Mouse (Mus musculus): ENCODE measurements around the gene Rdh14.
A peak's percentile ranks its signal among the peaks of the same experiment; 100 is the strongest.

Rdh14 gene

GRCm38 (mm10) chr12:10390671-10391441 lies at the start of gene Rdh14:
Rdh14 (plus strand) TSS chr12:10390772.
- peak; percentile 85 to 90 for DNase-seq (ENCODE audit: low spot score in 2 of 2)

- DNase-seq (ENCODE audit: low spot score in 2 of 2) = no peak
Measured at GRCm38 (mm10) chr12:10350706-10351105, 39.9 kb upstream of the Rdh14 start.

- no peak for DNase-seq (ENCODE audit: low spot score in 2 of 2)
Measured at GRCm38 (mm10) chr12:10357756-10358155, 32.8 kb upstream of the Rdh14 start.

- no peak for DNase-seq (ENCODE audit: low spot score in 2 of 2)
Measured at GRCm38 (mm10) chr12:10369673-10370072, 20.9 kb upstream of the Rdh14 start, which contains the start of gene Nt5c1b. Nt5c1b (plus strand) TSS chr12:10369973.

GRCm38 (mm10) chr12:10400788-10401187 lies 10.2 kb downstream of the Rdh14 start:
- DNase-seq (ENCODE audit: low spot score in 2 of 2) = no peak

- DNase-seq (ENCODE audit: low spot score in 2 of 2) = no peak
Measured at GRCm38 (mm10) chr12:10402421-10403115, 12.0 kb downstream of the Rdh14 start.

- no peak for DNase-seq (ENCODE audit: low spot score in 2 of 2)
Measured at GRCm38 (mm10) chr12:10410511-10411179, 20.1 kb downstream of the Rdh14 start.

- DNase-seq (ENCODE audit: low spot score in 2 of 2) = no peak
Measured at GRCm38 (mm10) chr12:10411453-10411852, 20.9 kb downstream of the Rdh14 start.

- no peak for DNase-seq (ENCODE audit: low spot score in 2 of 2)
Measured at GRCm38 (mm10) chr12:10422347-10422746, 31.8 kb downstream of the Rdh14 start.

- no peak for DNase-seq (ENCODE audit: low spot score in 2 of 2)
Measured at GRCm38 (mm10) chr12:10425982-10426863, 35.7 kb downstream of the Rdh14 start.

- no peak for DNase-seq (ENCODE audit: low spot score in 2 of 2)
Measured at GRCm38 (mm10) chr12:10430999-10431398, 40.4 kb downstream of the Rdh14 start.

GRCm38 (mm10) chr12:10438054-10439001 lies 47.8 kb downstream of the Rdh14 start:
- peak; percentile 13 to 52 for DNase-seq (ENCODE audit: low spot score in 2 of 2)

- DNase-seq (ENCODE audit: low spot score in 2 of 2) = no peak
Measured at GRCm38 (mm10) chr12:10439483-10440235, 49.1 kb downstream of the Rdh14 start.

Data from spleen, postnatal 14 days (tissue).